Mouse (Mus musculus) bone marrow macrophage, adult 2 months (primary cell): ENCODE measurements around the gene Krt1. TPM values are rescaled to one million over a fixed set of nuclear protein-coding genes. Genes with fewer than 3 reads are reported as not detected.
A peak's percentile ranks its signal among the peaks of the same experiment; 100 is the strongest.

Experiments
- H3K27ac ChIP-seq: 2 replicates; pipeline ENCODE4 v1.5.1; 2012; ENCODE audit warnings: low read depth, low read length; ENCODE audit not compliant: insufficient read depth
- H3K4me1 ChIP-seq: 2 replicates; pipeline ENCODE4 v1.6.1; 2012; ENCODE audit warnings: low read length; ENCODE audit not compliant: control insufficient read depth, insufficient read depth
- H3K4me3 ChIP-seq: 2 replicates; pipeline ENCODE4 v1.5.1; 2012; ENCODE audit warnings: mild to moderate bottlenecking, low read length, moderate library complexity; ENCODE audit not compliant: insufficient read depth
- CTCF ChIP-seq: IDR thresholded peaks from 2 replicates; pipeline ENCODE4 v1.5.1; 2012; ENCODE audit warnings: low read depth, mild to moderate bottlenecking, low read length, moderate library complexity
- POLR2A ChIP-seq: IDR thresholded peaks from 2 replicates; pipeline ENCODE4 v1.6.1; 2012; ENCODE audit warnings: mild to moderate bottlenecking, low read depth, low read length, borderline replicate concordance
- polyA plus RNA-seq: library from polyadenylated mRNA; stranded (reverse); fragments of >200 nt; gene quantifications from 2 replicates; pipeline ENCODE4 v1.2.4, GENCODE M21; 2012; ENCODE audit not compliant: missing spikeins, insufficient read depth, insufficient read length

Gene Krt1
- polyA plus RNA-seq, 1 experiment: not detected

- peak overlapping the region; percentile 42 for H3K4me3 ChIP-seq
Observed at GRCm38 (mm10) chr15:101859735-101860170, 9.2 kb upstream of the Krt1 start.

GRCm38 (mm10) chr15:101858673-101859425, 8.3 kb upstream of the Krt1 start:
- H3K4me1 ChIP-seq: peaks cover 8% of the 10 kb centered on the region
- peak overlapping the region; percentile 27; the same call in 1 of the 2 replicates for H3K4me3 ChIP-seq
- TF ChIP-seq POLR2A: no peak
- no peak for TF ChIP-seq CTCF
- no peak overlapping the region for H3K27ac ChIP-seq

More at GRCm38 (mm10) chr15:101859735-101860170, 9.2 kb upstream of the Krt1 start:
- TF ChIP-seq POLR2A: no peak
- TF ChIP-seq CTCF: no peak
- Histone ChIP-seq H3K27ac (no peak overlapping the region), H3K4me1 (peaks cover 8% of the 10 kb centered on the region)

GRCm38 (mm10) chr15:101856696-101857095, 6.1 kb upstream of the Krt1 start:
- Histone ChIP-seq H3K27ac (no peak overlapping the region), H3K4me3 (no peak overlapping the region), H3K4me1 (peaks cover 8% of the 10 kb centered on the region)
- no peak for TF ChIP-seq CTCF
- no peak for TF ChIP-seq POLR2A

- no peak overlapping the region for H3K4me3 ChIP-seq
- TF ChIP-seq POLR2A: no peak
- no peak for TF ChIP-seq CTCF
- peaks cover 8% of the 10 kb centered on the region for H3K4me1 ChIP-seq
- no peak overlapping the region for H3K27ac ChIP-seq
Observed at GRCm38 (mm10) chr15:101855732-101856131, 5.1 kb upstream of the Krt1 start.

- Histone ChIP-seq H3K4me3 (no peak overlapping the region), H3K4me1 (peaks cover 7% of the 10 kb centered on the region), H3K27ac (no peak overlapping the region)
- TF ChIP-seq CTCF: no peak
- TF ChIP-seq POLR2A: no peak
Observed at GRCm38 (mm10) chr15:101854294-101854693, 3.7 kb upstream of the Krt1 start.

- Histone ChIP-seq H3K27ac (no peak overlapping the region), H3K4me1 (no peaks in the 10 kb centered on the region), H3K4me3 (no peak overlapping the region)
- TF ChIP-seq CTCF (no peak), POLR2A (no peak)
Observed at GRCm38 (mm10) chr15:101852571-101852970, 2.0 kb upstream of the Krt1 start.

- no peaks in the 10 kb centered on the region for H3K4me1 ChIP-seq
- TF ChIP-seq POLR2A (no peak), CTCF (no peak)
Observed at GRCm38 (mm10) chr15:101845971-101846403, 4.6 kb downstream of the Krt1 start.

GRCm38 (mm10) chr15:101843192-101843591, 7.4 kb downstream of the Krt1 start:
- H3K27ac ChIP-seq: no peak overlapping the region
- H3K4me3 ChIP-seq: no peak overlapping the region
- H3K4me1 ChIP-seq: no peaks in the 10 kb centered on the region
- no peak for TF ChIP-seq POLR2A
- no peak for TF ChIP-seq CTCF

More at GRCm38 (mm10) chr15:101845971-101846403, 4.6 kb downstream of the Krt1 start:
- Histone ChIP-seq H3K27ac (no peak overlapping the region), H3K4me3 (peak overlapping the region; percentile 35; the same call in 1 of the 2 replicates)

- TF ChIP-seq POLR2A: no peak
Observed at GRCm38 (mm10) chr15:101834784-101835328, 15.7 kb downstream of the Krt1 start.

GRCm38 (mm10) chr15:101833131-101833530, 17.5 kb downstream of the Krt1 start:
- TF ChIP-seq CTCF (no peak), POLR2A (no peak)
- H3K4me1 ChIP-seq: no peaks in the 10 kb centered on the region
- no peak overlapping the region for H3K27ac ChIP-seq
- H3K4me3 ChIP-seq: no peak overlapping the region

More at GRCm38 (mm10) chr15:101834784-101835328, 15.7 kb downstream of the Krt1 start:
- no peak overlapping the region for H3K4me3 ChIP-seq
- no peak overlapping the region for H3K27ac ChIP-seq
- no peaks in the 10 kb centered on the region for H3K4me1 ChIP-seq
